Mouse (Mus musculus) G1E (cell line): ENCODE results near the gene Zfp36l1.

Experiments used
- CTCF ChIP-seq: IDR thresholded peaks from 2 replicates; pipeline ENCODE4 v1.5.1; 2012; ENCODE audit warnings: low read depth, low read length, inconsistent platforms, mixed read lengths
- POLR2AphosphoS5 ChIP-seq: IDR thresholded peaks from 2 replicates; pipeline ENCODE4 v1.6.1; 2012; ENCODE audit warnings: low read depth, low read length, inconsistent platforms; ENCODE audit not compliant: insufficient replicate concordance

DNA sequence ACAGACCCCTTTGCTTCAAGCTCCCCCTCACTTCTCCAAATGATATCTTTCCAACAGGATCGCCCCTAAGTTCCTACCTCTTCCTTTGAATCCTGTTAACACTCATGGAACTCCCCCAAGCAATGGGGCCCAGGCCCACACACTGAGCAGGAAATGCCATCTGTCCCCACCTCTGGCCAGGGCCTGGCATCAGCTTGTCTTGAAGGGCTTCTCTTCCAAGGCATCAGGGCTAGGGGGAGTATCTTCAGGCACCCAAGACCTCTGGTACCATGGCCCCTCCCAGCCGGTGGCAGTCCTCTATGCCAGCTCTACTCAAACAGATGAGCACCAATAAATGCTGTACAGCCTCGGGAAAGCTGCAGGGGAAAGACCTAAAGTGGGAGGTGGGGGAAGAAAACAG lies 11.9 kb upstream of the Zfp36l1 start:
- TF ChIP-seq CTCF (no peak), POLR2AphosphoS5 (no peak)
